ENCODE assay signal across 19 mouse cellular contexts in genomic region chr1:35615131-35615530, GRCm38 (mm10).
"Had no signal": no experiment of that assay in that cellular context is flagged by ENCODE, and none has a peak within 500 bp of the region (broad histone marks: within the 10 kb centered on the region; RNA-seq: fewer than 3 reads in every experiment).

No protein-coding gene starts in this region.

- H3K36me3 ChIP-seq: kidney, embryonic 15.5 days; limb, embryonic 10.5 days; limb, embryonic 13.5 days; midbrain, embryonic 12.5 days; midbrain, embryonic 15.5 days; neural tube, embryonic 13.5 days had no signal

- H3K4me1 ChIP-seq: kidney, embryonic 15.5 days; limb, embryonic 10.5 days; limb, embryonic 13.5 days; midbrain, embryonic 12.5 days; midbrain, embryonic 15.5 days; neural tube, embryonic 13.5 days had no signal

- DNase-seq: kidney, adult 18-20 months; kidney, postnatal 10 days; kidney, postnatal 4 days; liver, postnatal 0 days; lung, embryonic 14.5 days had no signal

- H3K27me3 ChIP-seq: kidney, embryonic 15.5 days; limb, embryonic 13.5 days; midbrain, embryonic 12.5 days; midbrain, embryonic 15.5 days; neural tube, embryonic 13.5 days had no signal

- H3K9me3 ChIP-seq: kidney, embryonic 15.5 days; limb, embryonic 10.5 days; limb, embryonic 13.5 days; midbrain, embryonic 12.5 days; midbrain, embryonic 15.5 days; neural tube, embryonic 13.5 days had no signal

- H3K27ac ChIP-seq: hindbrain, postnatal 0 days; kidney, embryonic 15.5 days; limb, embryonic 10.5 days; limb, embryonic 13.5 days; liver, embryonic 14.5 days; macrophage; midbrain, embryonic 12.5 days; midbrain, embryonic 15.5 days; neural tube, embryonic 13.5 days had no signal

- H3K4me2 ChIP-seq: kidney, embryonic 15.5 days; limb, embryonic 13.5 days; liver, embryonic 11.5 days; lung, embryonic 14.5 days; midbrain, embryonic 12.5 days; midbrain, embryonic 15.5 days; neural tube, embryonic 13.5 days had no signal

- H3K4me3 ChIP-seq: kidney, embryonic 15.5 days; limb, embryonic 10.5 days; limb, embryonic 13.5 days; midbrain, embryonic 12.5 days; midbrain, embryonic 15.5 days; myocyte; neural tube, embryonic 13.5 days had no signal

- H3K9ac ChIP-seq: kidney, embryonic 15.5 days; limb, embryonic 13.5 days; liver, embryonic 14.5 days; liver, postnatal 0 days; lung, embryonic 14.5 days; midbrain, embryonic 12.5 days; midbrain, embryonic 15.5 days; neural tube, embryonic 13.5 days had no signal

- ATAC-seq: hindbrain, postnatal 0 days; inflammation-experienced regulatory T-cells, adult 6 months; intestine, embryonic 16.5 days; liver, postnatal 0 days; lung, postnatal 0 days; midbrain, embryonic 15.5 days had no signal
